Mouse (Mus musculus): Measurements from ENCODE around the gene Dmp1. TPM values are rescaled to one million over a fixed set of nuclear protein-coding genes. Genes with fewer than 3 reads are reported as not detected.

Dmp1 gene
- 7.7 and 14.3 TPM in 2 replicates for polyA plus RNA-seq (2015; fragmentation: Nextera tagmentation; extraction: Ambion mirVana)

DNA sequence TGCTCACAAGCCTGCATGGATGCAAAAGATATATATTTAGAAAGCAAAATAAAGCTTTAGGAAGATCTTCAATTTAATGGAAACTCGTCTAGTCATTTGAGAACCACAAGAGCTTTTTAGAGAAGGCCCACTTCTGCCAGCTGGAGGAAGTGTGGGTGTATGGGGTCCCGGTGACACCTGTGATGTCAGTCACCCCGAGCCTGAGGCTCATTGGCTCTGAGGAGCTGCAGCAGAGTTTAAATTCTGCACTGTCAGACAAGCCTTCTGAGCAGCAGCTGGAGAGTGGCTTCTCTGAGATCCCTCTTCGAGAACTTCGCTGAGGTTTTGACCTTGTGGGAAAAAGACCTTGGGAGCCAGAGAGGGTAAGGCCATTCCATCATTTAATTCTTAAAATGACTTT is at the start of gene Dmp1:
Dmp1 (plus strand) TSS at position 263 of the 400 bp plus-strand sequence.
- H3K27me3 ChIP-seq: no peaks in the 10 kb centered on the region
- H3K4me1 ChIP-seq: no peaks in the 10 kb centered on the region
- no peak for ATAC-seq (ENCODE audit: insufficient number of reproducible peaks, low FRiP score, low TSS enrichment, low read depth)
- H3K4me2 ChIP-seq: no peak within 1 kb of the TSS
- H3K36me3 ChIP-seq: no peaks in the 10 kb centered on the region
- no peak within 1 kb of the TSS for H3K27ac ChIP-seq
- 64% methylated on average over 5 of the region's 5 CpGs for WGBS
- no peaks in the 10 kb centered on the region for H3K9me3 ChIP-seq
- no peak within 1 kb of the TSS for H3K4me3 ChIP-seq
- H3K9ac ChIP-seq: no peak within 1 kb of the TSS

DNA sequence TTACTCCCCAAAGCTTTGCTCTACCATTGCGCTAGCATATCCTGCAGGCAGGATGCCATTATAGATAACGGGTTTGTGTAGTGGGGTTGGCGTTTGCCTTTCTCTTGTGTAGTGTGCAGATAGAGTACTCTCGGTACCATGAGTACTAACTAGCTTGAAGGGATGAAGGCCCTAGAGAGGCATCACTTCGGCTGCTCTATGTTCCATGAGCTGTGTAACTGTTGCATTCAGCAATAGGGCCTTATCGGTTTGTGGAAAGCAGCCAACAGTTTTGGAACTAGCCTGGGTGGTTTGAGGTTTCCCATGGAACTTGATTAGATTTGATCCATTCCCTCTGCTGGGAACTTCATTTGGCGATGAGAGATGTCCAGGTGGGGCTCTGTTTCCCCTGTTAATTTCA is 44.7 kb upstream of the Dmp1 start:
- 82% methylated on average over 7 of the region's 7 CpGs for WGBS
- Histone ChIP-seq H3K4me3 (no peak overlapping the region), H3K27me3 (no peaks in the 10 kb centered on the region), H3K4me1 (no peaks in the 10 kb centered on the region), H3K9ac (no peak overlapping the region), H3K4me2 (no peak overlapping the region), H3K36me3 (no peaks in the 10 kb centered on the region), H3K27ac (no peak overlapping the region), H3K9me3 (no peaks in the 10 kb centered on the region)
- ATAC-seq (ENCODE audit: insufficient number of reproducible peaks, low FRiP score, low TSS enrichment, low read depth): no peak

DNA sequence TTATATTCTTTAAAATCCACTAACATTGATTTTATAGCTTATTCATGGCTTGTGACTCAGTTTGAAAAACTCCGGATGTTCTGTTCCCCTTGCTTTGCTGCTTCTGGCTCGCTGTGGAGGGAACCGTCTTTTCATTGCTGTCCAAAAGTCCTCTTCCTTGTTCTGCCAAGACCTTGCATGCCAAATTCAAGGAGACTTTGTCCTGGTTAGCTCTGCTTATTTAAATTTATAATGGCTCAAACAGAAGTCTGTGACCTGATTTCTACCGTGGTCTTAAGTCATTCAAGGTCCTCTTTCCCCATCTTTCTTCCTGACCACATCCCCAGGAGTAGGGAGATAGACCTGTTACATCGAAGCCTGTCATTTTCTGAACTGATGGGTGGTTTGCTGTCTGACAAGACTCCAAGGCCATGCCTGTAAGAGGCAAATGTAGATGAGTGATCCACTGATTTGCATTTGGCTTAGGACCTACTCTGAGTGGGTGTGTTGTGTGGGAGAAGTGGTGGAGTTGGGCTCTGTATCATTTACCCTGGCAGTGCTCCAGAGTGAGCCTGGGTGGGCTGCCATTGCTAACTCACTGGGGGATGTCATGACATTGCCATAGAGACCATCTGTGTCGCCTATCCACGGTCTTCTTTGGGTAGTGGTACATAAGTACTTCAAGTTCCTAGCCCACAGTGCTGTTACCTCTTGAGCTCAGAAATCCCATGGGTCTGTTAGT is 43.9 kb upstream of the Dmp1 start:
- Histone ChIP-seq H3K9ac (no peak overlapping the region), H3K27ac (no peak overlapping the region), H3K27me3 (no peaks in the 10 kb centered on the region), H3K9me3 (no peaks in the 10 kb centered on the region), H3K4me2 (no peak overlapping the region), H3K36me3 (no peaks in the 10 kb centered on the region), H3K4me3 (no peak overlapping the region), H3K4me1 (no peaks in the 10 kb centered on the region)
- WGBS: 75% methylated on average over 7 of the region's 7 CpGs
- ATAC-seq (ENCODE audit: insufficient number of reproducible peaks, low FRiP score, low TSS enrichment, low read depth): no peak

DNA sequence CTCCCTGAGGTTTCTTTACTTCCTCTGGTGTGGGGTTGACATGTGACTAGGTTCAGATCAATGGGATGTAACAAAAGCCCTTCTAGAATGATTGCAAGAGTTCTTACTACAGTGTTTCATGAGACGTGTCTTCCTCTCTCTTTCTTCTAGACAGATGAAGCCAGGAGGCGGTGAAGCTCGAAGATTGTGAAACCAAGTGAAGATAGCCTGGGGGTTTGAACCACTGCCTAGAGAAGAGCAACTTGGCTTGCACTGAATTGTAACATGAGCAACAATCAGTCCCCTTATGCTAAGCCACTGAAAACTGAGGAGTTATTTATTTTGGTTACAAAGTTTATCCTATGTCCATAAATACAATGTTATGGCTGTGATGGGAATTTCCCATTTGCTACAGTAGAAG is 41.8 kb upstream of the Dmp1 start:
- H3K4me2 ChIP-seq: no peak overlapping the region
- no peaks in the 10 kb centered on the region for H3K9me3 ChIP-seq
- no peaks in the 10 kb centered on the region for H3K4me1 ChIP-seq
- no peak overlapping the region for H3K4me3 ChIP-seq
- H3K9ac ChIP-seq: no peak overlapping the region
- no peaks in the 10 kb centered on the region for H3K27me3 ChIP-seq
- H3K36me3 ChIP-seq: no peaks in the 10 kb centered on the region
- no peak overlapping the region for H3K27ac ChIP-seq
- ATAC-seq (ENCODE audit: insufficient number of reproducible peaks, low FRiP score, low TSS enrichment, low read depth): no peak
- 72% methylated on average over 3 of the region's 3 CpGs for WGBS

DNA sequence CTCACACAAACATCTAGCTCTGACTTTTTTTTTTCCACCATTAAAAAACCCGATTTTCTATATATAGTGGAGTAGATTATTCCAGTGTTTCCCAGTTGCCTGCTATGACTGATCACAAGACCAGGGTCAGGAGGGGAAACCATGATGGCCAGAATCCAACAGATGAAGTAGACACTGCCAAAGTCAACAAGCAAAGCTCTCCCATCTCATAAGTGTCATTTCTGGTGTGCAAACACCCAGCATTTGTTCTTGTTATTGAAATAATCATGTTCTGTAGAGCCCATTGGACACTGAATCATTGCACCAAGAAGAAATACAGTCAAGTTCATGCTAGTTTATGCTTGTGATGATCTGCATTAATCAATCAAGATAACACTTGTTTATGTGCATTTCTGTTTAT is 41.0 kb upstream of the Dmp1 start:
- no peaks in the 10 kb centered on the region for H3K9me3 ChIP-seq
- H3K4me1 ChIP-seq: no peaks in the 10 kb centered on the region
- H3K27ac ChIP-seq: no peak overlapping the region
- no peak overlapping the region for H3K9ac ChIP-seq
- WGBS: 47% methylated on average over 1 of the region's 1 CpGs
- ATAC-seq (ENCODE audit: insufficient number of reproducible peaks, low FRiP score, low TSS enrichment, low read depth): no peak
- H3K36me3 ChIP-seq: no peaks in the 10 kb centered on the region
- H3K4me2 ChIP-seq: no peak overlapping the region
- H3K27me3 ChIP-seq: no peaks in the 10 kb centered on the region
- H3K4me3 ChIP-seq: no peak overlapping the region

DNA sequence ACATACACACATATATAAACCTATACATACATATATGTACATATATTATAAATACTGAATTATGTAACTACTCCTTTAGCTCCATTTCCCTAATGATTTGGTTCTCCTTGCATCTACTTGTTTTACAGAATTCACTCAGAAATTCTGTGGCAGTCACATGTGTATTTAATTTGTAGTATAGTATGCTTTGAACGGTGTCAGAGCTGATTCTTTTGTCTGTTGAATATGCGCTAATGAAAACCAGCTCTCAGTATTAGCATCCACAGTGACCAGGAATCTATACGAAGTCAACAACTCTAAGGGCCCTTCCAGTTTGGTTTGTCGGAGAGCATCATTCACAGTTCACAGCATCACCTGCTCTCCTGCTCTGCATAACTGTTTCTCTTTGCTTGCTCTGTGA is 38.9 kb upstream of the Dmp1 start:
- H3K4me1 ChIP-seq: no peaks in the 10 kb centered on the region
- 40% methylated on average over 4 of the region's 4 CpGs for WGBS
- no peak overlapping the region for H3K27ac ChIP-seq
- no peaks in the 10 kb centered on the region for H3K36me3 ChIP-seq
- H3K27me3 ChIP-seq: no peaks in the 10 kb centered on the region
- no peak overlapping the region for H3K4me3 ChIP-seq
- no peak overlapping the region for H3K4me2 ChIP-seq
- no peak overlapping the region for H3K9ac ChIP-seq
- H3K9me3 ChIP-seq: no peaks in the 10 kb centered on the region
- ATAC-seq (ENCODE audit: insufficient number of reproducible peaks, low FRiP score, low TSS enrichment, low read depth): no peak

DNA sequence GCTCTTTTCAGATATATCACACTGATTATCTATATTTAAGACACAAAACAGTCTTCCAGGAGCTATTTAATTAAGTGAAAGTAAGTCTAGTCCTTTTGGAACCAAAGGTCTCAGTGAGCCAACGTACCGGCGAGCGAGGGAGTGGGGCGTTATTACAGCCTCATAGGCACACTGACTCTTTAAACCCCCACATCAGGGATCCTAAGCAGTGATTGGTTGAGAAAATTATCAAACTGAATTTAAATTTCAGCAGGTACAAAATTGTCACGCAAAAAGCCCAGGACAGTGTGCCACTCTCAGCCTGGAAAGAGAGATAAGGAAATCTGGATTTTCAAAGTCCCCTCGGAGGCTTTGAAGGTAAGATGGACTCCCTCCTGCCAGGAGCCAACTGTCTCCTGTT is 32.0 kb upstream of the Dmp1 start, which contains the start of gene Dspp:
Dspp (plus strand) TSS at position 301 of the 400 bp plus-strand sequence.
- no peak within 1 kb of the TSS for H3K27ac ChIP-seq
- H3K4me3 ChIP-seq: no peak within 1 kb of the TSS
- no peak for ATAC-seq (ENCODE audit: insufficient number of reproducible peaks, low FRiP score, low TSS enrichment, low read depth)
- H3K4me1 ChIP-seq: no peaks in the 10 kb centered on the region
- no peaks in the 10 kb centered on the region for H3K27me3 ChIP-seq
- 83% methylated on average over 7 of the region's 7 CpGs for WGBS
- H3K4me2 ChIP-seq: no peak within 1 kb of the TSS
- H3K9ac ChIP-seq: no peak within 1 kb of the TSS
- no peaks in the 10 kb centered on the region for H3K9me3 ChIP-seq
- H3K36me3 ChIP-seq: no peaks in the 10 kb centered on the region

DNA sequence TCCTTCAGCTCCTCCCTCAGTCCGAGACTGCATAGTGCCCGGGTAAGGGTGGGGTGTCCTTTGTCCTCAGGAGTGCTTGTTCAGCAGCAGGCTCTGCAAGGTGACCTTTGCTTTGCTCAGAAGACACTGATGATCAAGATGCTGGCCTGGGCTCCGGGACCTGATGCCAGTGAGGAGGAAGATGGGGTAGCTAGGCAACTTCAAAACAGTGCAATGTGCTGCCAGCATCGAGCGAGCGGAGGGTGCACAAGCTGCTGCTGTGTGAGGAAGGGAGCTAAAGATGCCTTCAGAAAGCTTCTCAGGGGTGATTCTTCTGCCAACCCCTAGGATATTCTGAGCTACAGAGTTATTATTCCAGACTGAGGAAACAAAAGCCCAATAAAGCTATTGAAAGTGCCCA is 29.3 kb upstream of the Dmp1 start:
- Histone ChIP-seq H3K9ac (no peak overlapping the region), H3K27me3 (no peaks in the 10 kb centered on the region), H3K9me3 (no peaks in the 10 kb centered on the region), H3K4me3 (no peak overlapping the region), H3K4me1 (no peaks in the 10 kb centered on the region), H3K4me2 (no peak overlapping the region), H3K36me3 (no peaks in the 10 kb centered on the region), H3K27ac (no peak overlapping the region)
- 83% methylated on average over 6 of the region's 6 CpGs for WGBS
- no peak for ATAC-seq (ENCODE audit: insufficient number of reproducible peaks, low FRiP score, low TSS enrichment, low read depth)

DNA sequence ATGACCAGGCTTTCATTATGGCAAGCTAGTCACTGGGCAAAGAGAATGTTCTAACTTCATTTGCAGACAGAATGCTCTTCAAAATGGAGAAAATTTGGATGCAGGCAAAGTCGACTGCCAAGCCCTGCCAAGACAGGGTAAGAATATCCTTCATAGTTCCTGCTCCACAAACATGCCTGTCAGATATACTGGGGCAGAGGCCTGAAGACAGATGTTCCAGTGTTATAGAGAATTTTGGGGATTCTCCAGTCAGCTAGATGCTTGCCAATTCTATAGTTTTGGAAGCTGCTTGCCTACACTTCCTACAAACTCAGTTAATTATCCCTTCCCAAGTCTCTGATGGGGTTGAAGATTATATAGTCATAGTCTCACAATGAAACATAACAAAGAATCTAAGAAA is 18.7 kb upstream of the Dmp1 start:
- Histone ChIP-seq H3K36me3 (no peaks in the 10 kb centered on the region), H3K4me3 (no peak overlapping the region), H3K4me1 (no peaks in the 10 kb centered on the region), H3K9me3 (peaks cover 4% of the 10 kb centered on the region; the same call in 1 of the 2 replicates), H3K4me2 (no peak overlapping the region), H3K9ac (no peak overlapping the region), H3K27ac (no peak overlapping the region), H3K27me3 (no peaks in the 10 kb centered on the region)
- ATAC-seq (ENCODE audit: insufficient number of reproducible peaks, low FRiP score, low TSS enrichment, low read depth): no peak
- WGBS: 75% methylated on average over 1 of the region's 1 CpGs

DNA sequence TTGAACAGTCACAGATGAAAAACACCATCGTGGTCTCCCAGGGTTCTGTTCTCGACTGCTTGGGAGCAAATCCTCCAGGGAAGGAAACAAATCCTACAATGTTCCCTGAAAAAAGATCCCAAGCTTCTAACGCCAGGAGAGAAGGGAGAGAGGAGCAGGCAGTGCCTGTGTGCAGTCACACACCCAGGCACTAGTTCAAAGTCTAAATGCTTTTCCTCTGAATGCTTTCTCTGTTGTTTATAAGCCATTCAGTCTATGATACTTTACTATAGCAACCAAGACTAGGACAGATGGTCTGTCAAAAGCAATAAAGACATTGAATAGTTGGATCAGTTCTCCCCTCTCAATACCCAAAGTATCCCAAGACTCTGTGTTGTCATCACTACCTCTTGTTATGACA is 15.1 kb upstream of the Dmp1 start:
- no peaks in the 10 kb centered on the region for H3K36me3 ChIP-seq
- WGBS: 78% methylated on average over 3 of the region's 3 CpGs
- H3K4me1 ChIP-seq: no peaks in the 10 kb centered on the region
- H3K27me3 ChIP-seq: no peaks in the 10 kb centered on the region
- H3K27ac ChIP-seq: no peak overlapping the region
- H3K9me3 ChIP-seq: no peaks in the 10 kb centered on the region
- no peak for ATAC-seq (ENCODE audit: insufficient number of reproducible peaks, low FRiP score, low TSS enrichment, low read depth)
- H3K9ac ChIP-seq: no peak overlapping the region
- H3K4me2 ChIP-seq: no peak overlapping the region
- H3K4me3 ChIP-seq: no peak overlapping the region

DNA sequence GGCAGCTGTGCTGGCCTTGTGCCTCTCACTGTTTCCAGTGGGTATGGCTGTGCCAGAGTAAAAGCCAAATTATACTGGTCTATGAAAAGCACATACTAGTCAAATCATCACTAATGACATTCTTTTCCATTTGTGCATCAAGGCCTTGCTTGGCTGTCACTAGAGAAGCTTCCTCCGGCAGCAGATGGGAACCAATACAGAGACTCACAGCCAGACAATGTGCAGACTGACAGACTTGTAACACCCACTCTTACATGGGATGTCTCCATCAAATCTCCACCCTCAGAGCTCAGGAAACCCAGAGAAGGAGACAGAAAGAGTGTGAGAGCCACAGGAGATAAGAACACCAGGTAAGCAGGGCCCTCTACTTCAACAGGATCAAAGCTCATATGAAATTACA is 7.3 kb upstream of the Dmp1 start:
- H3K4me2 ChIP-seq: no peak overlapping the region
- H3K4me3 ChIP-seq: no peak overlapping the region
- H3K9ac ChIP-seq: no peak overlapping the region
- H3K27me3 ChIP-seq: no peaks in the 10 kb centered on the region
- H3K36me3 ChIP-seq: no peaks in the 10 kb centered on the region
- 94% methylated on average over 1 of the region's 1 CpGs for WGBS
- H3K9me3 ChIP-seq: no peaks in the 10 kb centered on the region
- no peak overlapping the region for H3K27ac ChIP-seq
- no peaks in the 10 kb centered on the region for H3K4me1 ChIP-seq
- no peak for ATAC-seq (ENCODE audit: insufficient number of reproducible peaks, low FRiP score, low TSS enrichment, low read depth)

DNA sequence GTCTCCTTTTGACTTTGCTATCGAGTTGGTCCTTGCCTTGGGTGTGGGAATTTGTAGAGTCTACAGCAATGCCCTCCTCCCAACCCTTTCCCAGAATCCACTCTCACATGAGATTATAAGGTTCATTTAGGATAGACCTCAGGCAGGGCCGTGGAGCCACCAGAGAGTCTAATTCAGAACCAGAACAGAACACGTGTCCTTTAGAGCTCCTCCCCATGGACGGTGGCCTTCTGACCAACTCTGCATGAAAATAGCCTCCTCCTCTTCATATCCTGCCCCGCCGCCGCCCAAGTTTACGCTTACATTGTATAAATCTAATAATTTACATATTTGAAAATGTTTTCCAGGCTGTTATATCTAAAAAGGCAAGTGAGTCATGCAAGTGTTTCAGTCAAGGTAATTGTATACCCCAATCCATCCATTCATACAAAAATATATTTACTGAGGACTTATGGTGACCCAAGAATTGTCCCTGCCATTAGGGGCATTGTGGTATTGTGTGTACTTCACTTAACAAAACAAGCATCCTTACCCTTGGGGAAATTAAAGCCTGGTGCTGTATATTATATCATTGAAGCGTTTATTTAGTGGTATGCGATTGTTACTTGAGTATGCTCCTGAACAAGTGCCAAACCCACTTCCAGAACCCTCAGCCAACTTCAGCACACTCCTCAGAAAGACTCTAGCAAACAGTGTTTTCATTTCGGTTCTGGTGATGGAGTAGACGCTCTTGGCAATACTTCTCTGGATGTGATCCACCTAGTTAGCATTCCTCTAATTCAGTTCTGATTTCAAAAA is 1.1 kb upstream of the Dmp1 start:
- Histone ChIP-seq H3K4me3 (no peak overlapping the region), H3K9ac (no peak overlapping the region), H3K4me2 (no peak overlapping the region), H3K27me3 (no peaks in the 10 kb centered on the region), H3K9me3 (no peaks in the 10 kb centered on the region), H3K27ac (no peak overlapping the region), H3K36me3 (no peaks in the 10 kb centered on the region), H3K4me1 (no peaks in the 10 kb centered on the region)
- 84% methylated on average over 12 of the region's 12 CpGs for WGBS
- no peak for ATAC-seq (ENCODE audit: insufficient number of reproducible peaks, low FRiP score, low TSS enrichment, low read depth)

Measured in limb, embryonic 15.5 days (tissue).